In the genomic region with DNA sequence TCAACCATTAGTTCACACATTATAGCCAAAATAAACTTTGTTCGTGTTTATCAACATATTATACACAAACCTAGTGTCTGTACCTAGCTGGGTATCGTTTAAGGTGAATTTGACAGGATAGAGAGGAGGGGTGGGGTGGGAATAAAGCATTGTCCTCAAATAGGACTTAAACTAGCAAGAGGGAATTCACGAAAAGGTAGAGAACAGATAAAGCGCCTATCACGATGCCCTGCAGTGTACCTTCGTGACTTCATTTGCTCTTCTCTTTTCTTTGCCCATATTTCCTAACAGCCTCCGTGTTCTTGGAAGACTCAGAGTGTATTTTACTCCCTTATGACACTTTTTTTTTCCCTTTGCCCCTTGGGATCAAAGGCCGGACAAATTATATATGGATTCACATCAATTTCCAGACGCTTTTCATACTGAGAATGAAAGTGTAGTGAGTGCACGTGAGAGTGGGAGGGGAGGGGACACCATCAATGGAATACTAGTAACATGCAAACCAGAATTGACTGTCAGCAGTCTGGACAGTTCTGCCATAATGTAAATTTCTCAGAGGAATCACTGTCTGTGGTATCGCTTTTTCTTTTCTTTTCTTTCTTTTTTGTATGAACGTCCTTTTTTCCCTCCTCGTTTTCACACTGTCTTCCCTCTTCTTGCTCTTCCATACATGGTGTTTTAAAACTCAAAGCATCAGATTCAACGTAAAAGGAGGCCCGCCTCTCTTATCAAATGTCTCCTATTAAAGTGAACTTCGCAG, we compare ENCODE assay signal across 15 mouse cellular contexts. TPM values are rescaled to one million over a fixed set of nuclear protein-coding genes. Genes with fewer than 3 reads are reported as not detected.
DNase-seq lines count a peak whose midpoint lies in the region; ATAC-seq and TF ChIP-seq lines count a peak whose summit lies in the region.
"Had no signal": no experiment of that assay in that cellular context is flagged by ENCODE, and none has a peak within 500 bp of the region (broad histone marks: within the 10 kb centered on the region; RNA-seq: fewer than 3 reads in every experiment).

No protein-coding gene starts in this region.

- H3K27me3 ChIP-seq in lung, embryonic 14.5 days (ENCODE audit: insufficient read depth, low read length) = peaks cover 86% of the 10 kb centered on the region
- H3K27me3 ChIP-seq in midbrain, embryonic 10.5 days (ENCODE audit: low read depth, poor library complexity, severe bottlenecking) = peaks cover 100% of the 10 kb centered on the region
- H3K27me3 ChIP-seq in splenic B cell, adult 2 months (ENCODE audit: control insufficient read depth, insufficient read depth, low read length, poor library complexity, severe bottlenecking) = 0 out of 2 replicates have a peak, but pooled peaks cover 2% of the 10 kb centered on the region

- H3K4me1 ChIP-seq in lung, embryonic 14.5 days (ENCODE audit: insufficient read depth) = no peaks in the 10 kb centered on the region
- no peaks in the 10 kb centered on the region for H3K4me1 ChIP-seq in lung, adult 2 months (ENCODE audit: control insufficient read depth, insufficient read depth, low read length)
- peaks cover 30% of the 10 kb centered on the region for H3K4me1 ChIP-seq in midbrain, embryonic 10.5 days

- no peaks in the 10 kb centered on the region for H3K36me3 ChIP-seq in lung, embryonic 14.5 days (ENCODE audit: insufficient read depth)
- no peaks in the 10 kb centered on the region for H3K36me3 ChIP-seq in midbrain, embryonic 10.5 days
- H3K36me3 ChIP-seq in splenic B cell, adult 2 months (ENCODE audit: control insufficient read depth, insufficient read depth, low read length, poor library complexity, severe bottlenecking) = no peaks in the 10 kb centered on the region
- H3K36me3 ChIP-seq: forebrain, embryonic 12.5 days; G1E had no signal

- DNase-seq in heart, adult 11 months = peak; percentile 59
- no peak for DNase-seq in heart, adult 8-10 months (ENCODE audit: low spot score)
- DNase-seq in lung, embryonic 14.5 days = peak; percentile 17
- no peak for DNase-seq in lung, adult 2 months
- DNase-seq in midbrain, embryonic 10.5 days (ENCODE audit: low spot score) = peak; percentile 13
- peak; percentile 18 for DNase-seq in splenic B cell, adult 2 months (ENCODE audit: low read depth, low spot score)
- DNase-seq in right cerebral cortex, postnatal 10 days (ENCODE audit: low spot score in 2 of 2) = no peak
- no peak for DNase-seq in adipocyte (ENCODE audit: low spot score)
- DNase-seq: gastrocnemius, postnatal 14 days; kidney, adult 11 months; right cerebral cortex, adult 18-20 months had no signal

- no peak overlapping the region for H3K27ac ChIP-seq in lung, embryonic 14.5 days (ENCODE audit: low read depth)
- H3K27ac ChIP-seq in midbrain, embryonic 10.5 days (replicated peaks) = no peak overlapping the region
- H3K27ac ChIP-seq: forebrain, embryonic 12.5 days; layer of hippocampus, adult 2 months had no signal

- TF ChIP-seq POLR2A in lung, adult 2 months (IDR thresholded peaks at IDR 0.05; ENCODE audit: borderline replicate concordance, extremely low read depth, low read depth, low read length) = no peak

- ATAC-seq in lung, embryonic 14.5 days (ENCODE audit: insufficient read depth) = no peak

- no peak overlapping the region for H3K9ac ChIP-seq in lung, embryonic 14.5 days

- no peaks in the 10 kb centered on the region for H3K9me3 ChIP-seq in lung, embryonic 14.5 days (ENCODE audit: low read depth, low read length)
- no peaks in the 10 kb centered on the region for H3K9me3 ChIP-seq in midbrain, embryonic 10.5 days (replicated peaks)
- H3K9me3 ChIP-seq: forebrain, embryonic 12.5 days had no signal

- H3K4me2 ChIP-seq in lung, embryonic 14.5 days = no peak overlapping the region

- no peak for TF ChIP-seq CTCF in lung, embryonic 14.5 days (IDR thresholded peaks at IDR 0.05; ENCODE audit: low read depth)
- no peak for TF ChIP-seq CTCF in lung, adult 2 months (IDR thresholded peaks at IDR 0.05; ENCODE audit: insufficient read depth, low read length)

- 5% methylated on average over 16 of the region's 16 CpGs for WGBS in lung, embryonic 14.5 days
- 13% methylated on average over 16 of the region's 16 CpGs for WGBS in lung, adult 2 months
- 2% methylated on average over 16 of the region's 16 CpGs for WGBS in midbrain, embryonic 10.5 days

- no peak overlapping the region for H3K4me3 ChIP-seq in lung, embryonic 14.5 days (ENCODE audit: low read depth, low read length)
- no peak overlapping the region for H3K4me3 ChIP-seq in lung, adult 2 months (replicated peaks; ENCODE audit: extremely low read depth, low read depth, low read length)
- peak overlapping the region; percentile 60; the same call in 1 of the 2 replicates for H3K4me3 ChIP-seq in midbrain, embryonic 10.5 days
- H3K4me3 ChIP-seq: layer of hippocampus, adult 2 months had no signal

RNA-seq across cellular contexts. Expression of gene Rsrc1, which starts 8.8 kb away (rescaled TPM):
- 10 to 100 TPM; 10.7 to 13.9 (median 11.9) TPM for total RNA-seq in heart, adult 8-10 months (2022)
- polyA plus RNA-seq in lung, embryonic 14.5 days (2014; fragmentation: Nextera tagmentation; extraction: Ambion mirVana) = 38.1 and 38.9 TPM in 2 replicates
- polyA plus RNA-seq in lung, adult 2 months (2012; rRNA removed) = 2.7 and 4.1 TPM in 2 replicates
- 42.2 and 42.7 TPM in 2 replicates for polyA plus RNA-seq in midbrain, embryonic 10.5 days (2016; fragmentation: Nextera tagmentation; extraction: Ambion mirVana)

RNA-seq across cellular contexts. Expression of gene Shox2, which starts 9.2 kb away (rescaled TPM):
- total RNA-seq in heart, adult 8-10 months (2022) = 1 to 10 TPM in 2 of 4 experiments, under 1 TPM in 2; 0.50 to 1.4 (median 0.93) TPM
- 0.26 and 2.0 TPM in 2 replicates for polyA plus RNA-seq in lung, embryonic 14.5 days (2014; fragmentation: Nextera tagmentation; extraction: Ambion mirVana)
- 0.71 and 0.94 TPM in 2 replicates for polyA plus RNA-seq in lung, adult 2 months (2012; rRNA removed)
- 10.5 and 20.0 TPM in 2 replicates for polyA plus RNA-seq in midbrain, embryonic 10.5 days (2016; fragmentation: Nextera tagmentation; extraction: Ambion mirVana)
- total RNA-seq: left cerebral cortex, postnatal 14 days had no signal

Comparison
In these comparisons a context has a peak if more than half of its experiments do, and no peak if none do; other contexts are left out.
1. DNase-seq: peak in heart, adult 11 months (single experiment), lung, embryonic 14.5 days (single experiment), midbrain, embryonic 10.5 days (single experiment) and splenic B cell, adult 2 months (single experiment); none in heart, adult 8-10 months (single experiment), lung, adult 2 months (single experiment), right cerebral cortex, postnatal 10 days (0 of 2) and adipocyte (single experiment).